Comparison of ENCODE assay signal across 9 mouse cellular contexts in the genomic region with DNA sequence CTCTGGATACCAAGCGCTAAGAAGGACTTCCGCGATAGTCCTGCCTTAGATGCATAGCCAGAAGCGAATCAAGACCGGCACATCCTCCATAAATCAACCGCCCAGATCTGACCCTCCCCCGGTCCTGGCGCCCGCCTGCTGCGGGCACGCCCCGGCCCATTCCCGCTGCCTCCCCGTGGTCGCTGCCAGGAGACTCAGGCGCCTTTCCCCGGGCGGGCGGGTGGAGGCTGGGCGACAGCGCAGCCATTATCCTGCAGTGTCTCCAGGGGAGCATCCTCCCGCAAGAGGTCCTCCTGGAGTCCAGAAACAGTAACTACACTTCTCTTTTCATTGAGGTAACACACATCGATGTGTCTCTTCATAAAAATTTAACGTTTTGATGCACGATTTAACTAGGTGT. TPM values are rescaled to one million over a fixed set of nuclear protein-coding genes. Genes with fewer than 3 reads are reported as not detected.
A peak's percentile ranks its signal among the peaks of the same experiment; 100 is the strongest.
DNase-seq lines count a peak whose midpoint lies in the region; ATAC-seq and TF ChIP-seq lines count a peak whose summit lies in the region.
"Had no signal": no experiment of that assay in that cellular context is flagged by ENCODE, and none has a peak within 500 bp of the region (broad histone marks: within the 10 kb centered on the region; RNA-seq: fewer than 3 reads in every experiment).

No protein-coding gene starts in this region.

- no peak for TF ChIP-seq POLR2A in cerebellum, adult 2 months (IDR thresholded peaks at IDR 0.05; ENCODE audit: borderline replicate concordance, insufficient read depth, low read length)
- no peak for TF ChIP-seq POLR2A in testis, adult 2 months (IDR thresholded peaks at IDR 0.05; ENCODE audit: control insufficient read depth, low read depth, low read length)

- intact Hi-C loops in heart, postnatal 36 days (cut with DNase I), result loop anchor here (5.0 kb wide), 1 partner anchor 54 kb away; no protein-coding TSS in a partner anchor

- H3K27me3 ChIP-seq in cerebellum, adult 2 months (ENCODE audit: control insufficient read depth, insufficient read depth, low read length), result no peaks in the 10 kb centered on the region
- no peaks in the 10 kb centered on the region for H3K27me3 ChIP-seq in forebrain, embryonic 16.5 days (replicated peaks; ENCODE audit: control insufficient read depth, insufficient read depth, low read length)
- no peaks in the 10 kb centered on the region for H3K27me3 ChIP-seq in neural tube, embryonic 13.5 days
- no peaks in the 10 kb centered on the region for H3K27me3 ChIP-seq in testis, adult 2 months (ENCODE audit: control insufficient read depth, insufficient read depth, low read length)
- H3K27me3 ChIP-seq: Patski had no signal

- H3K9ac ChIP-seq in forebrain, embryonic 16.5 days (replicated peaks; ENCODE audit: low read depth, low read length), result peak overlapping the region; percentile 58
- peak overlapping the region; percentile 66 for H3K9ac ChIP-seq in neural tube, embryonic 13.5 days

- H3K4me2 ChIP-seq in forebrain, embryonic 16.5 days (ENCODE audit: low read length), result peak overlapping the region; percentile 61
- peak overlapping the region; percentile 59 for H3K4me2 ChIP-seq in neural tube, embryonic 13.5 days

- H3K36me3 ChIP-seq in forebrain, embryonic 16.5 days (ENCODE audit: control insufficient read depth, insufficient read depth), result no peaks in the 10 kb centered on the region
- H3K36me3 ChIP-seq in neural tube, embryonic 13.5 days, result no peaks in the 10 kb centered on the region
- no peaks in the 10 kb centered on the region for H3K36me3 ChIP-seq in testis, adult 2 months (ENCODE audit: control insufficient read depth, insufficient read depth, low read length)

- peak; percentile 71 for DNase-seq in ES-CJ7 (ENCODE audit: low read depth, low spot score)
- peak; percentile 33 for DNase-seq in cerebellum, adult 2 months
- peak; percentile 46 to 54 for DNase-seq in heart, postnatal 36 days
- DNase-seq in layer of hippocampus, adult 11-12 months (ENCODE audit: low spot score), result peak; percentile 21
- DNase-seq in lung, adult 18-20 months, result peak; percentile 79 to 84

- no peaks in the 10 kb centered on the region for H3K4me1 ChIP-seq in cerebellum, adult 2 months (ENCODE audit: control insufficient read depth, insufficient read depth, low read length)
- 0 out of 2 replicates have a peak, but pooled peaks cover 5% of the 10 kb centered on the region for H3K4me1 ChIP-seq in forebrain, embryonic 16.5 days (replicated peaks; ENCODE audit: control insufficient read depth, insufficient read depth, low read length)
- H3K4me1 ChIP-seq in neural tube, embryonic 13.5 days (replicated peaks), result peaks cover 9% of the 10 kb centered on the region; the same call in 1 of the 2 replicates
- H3K4me1 ChIP-seq in testis, adult 2 months (ENCODE audit: control insufficient read depth, insufficient read depth, low read length), result peaks cover 2% of the 10 kb centered on the region

- H3K27ac ChIP-seq in cerebellum, adult 2 months (ENCODE audit: insufficient read depth, low read length), result no peak overlapping the region
- no peak overlapping the region for H3K27ac ChIP-seq in forebrain, embryonic 16.5 days (ENCODE audit: low read length)
- H3K27ac ChIP-seq in neural tube, embryonic 13.5 days (replicated peaks), result no peak overlapping the region
- H3K27ac ChIP-seq in testis, adult 2 months (ENCODE audit: control insufficient read depth, insufficient read depth, low read depth, low read length), result no peak overlapping the region

- H3K4me3 ChIP-seq in cerebellum, adult 2 months (replicated peaks; ENCODE audit: insufficient read depth, low read depth, low read length), result peak overlapping the region; percentile 42
- H3K4me3 ChIP-seq in forebrain, embryonic 16.5 days (replicated peaks; ENCODE audit: low read length), result peak overlapping the region; percentile 48
- peak overlapping the region; percentile 37 for H3K4me3 ChIP-seq in neural tube, embryonic 13.5 days
- peak overlapping the region; percentile 35 for H3K4me3 ChIP-seq in testis, adult 2 months (ENCODE audit: control insufficient read depth, low read depth, low read length)

- ATAC-seq in forebrain, embryonic 16.5 days, result peak; percentile 49; the same call in 1 of the 2 replicates
- peak; percentile 56; the same call in 1 of the 2 replicates for ATAC-seq in neural tube, embryonic 13.5 days (ENCODE audit: low read depth)
- ATAC-seq: Patski had no signal

- WGBS in cerebellum, adult 2 months, result 4% methylated on average over 25 of the region's 25 CpGs
- 4% methylated on average over 25 of the region's 25 CpGs for WGBS in forebrain, embryonic 16.5 days
- 2% methylated on average over 25 of the region's 25 CpGs for WGBS in neural tube, embryonic 13.5 days

- H3K9me3 ChIP-seq in forebrain, embryonic 16.5 days (ENCODE audit: control insufficient read depth, low read length), result no peaks in the 10 kb centered on the region
- H3K9me3 ChIP-seq in neural tube, embryonic 13.5 days, result no peaks in the 10 kb centered on the region

- TF ChIP-seq CTCF in cerebellum, adult 2 months (IDR thresholded peaks at IDR 0.05; ENCODE audit: borderline replicate concordance, insufficient read depth, low read depth, low read length), result peak; percentile 51; the same call in 1 of the 2 replicates
- TF ChIP-seq CTCF in testis, adult 2 months (IDR thresholded peaks at IDR 0.05; ENCODE audit: control insufficient read depth, insufficient read depth, insufficient replicate concordance, low read depth, low read length), result no peak; the same call in 1 of the 2 replicates

RNA-seq across cellular contexts. Expression of a gene that starts 28.5 kb away (rescaled TPM):
- 10.6 and 12.9 TPM in 2 replicates for polyA plus RNA-seq in cerebellum, adult 2 months (2012; rRNA removed)
- 17.8 and 18.6 TPM in 2 replicates for polyA plus RNA-seq in forebrain, embryonic 16.5 days (2015; fragmentation: Nextera tagmentation; extraction: Ambion mirVana)
- total RNA-seq in heart, postnatal 36 days (2021), result 1 to 10 TPM; 3.3 to 4.1 TPM
- polyA plus RNA-seq in neural tube, embryonic 13.5 days (2015; fragmentation: Nextera tagmentation; extraction: Ambion mirVana), result 18.5 and 20.4 TPM in 2 replicates
- 4.6 and 5.6 TPM in 2 replicates for polyA plus RNA-seq in testis, adult 2 months (2012; rRNA removed)

RNA-seq across cellular contexts. Expression of a gene that starts 34.2 kb away (rescaled TPM):
- 2.1 and 2.2 TPM in 2 replicates for polyA plus RNA-seq in cerebellum, adult 2 months (2012; rRNA removed)
- polyA plus RNA-seq in forebrain, embryonic 16.5 days (2015; fragmentation: Nextera tagmentation; extraction: Ambion mirVana), result 7.4 and 9.9 TPM in 2 replicates
- total RNA-seq in heart, postnatal 36 days (2021), result not detected
- polyA plus RNA-seq in neural tube, embryonic 13.5 days (2015; fragmentation: Nextera tagmentation; extraction: Ambion mirVana), result 10.7 and 11.1 TPM in 2 replicates
- polyA plus RNA-seq in testis, adult 2 months (2012; rRNA removed), result 1.0 and 1.3 TPM in 2 replicates

RNA-seq across cellular contexts. Expression of a gene that starts 54.9 kb away (rescaled TPM):
- polyA plus RNA-seq in cerebellum, adult 2 months (2012; rRNA removed), result 33.9 and 37.3 TPM in 2 replicates
- polyA plus RNA-seq in forebrain, embryonic 16.5 days (2015; fragmentation: Nextera tagmentation; extraction: Ambion mirVana), result 43.7 and 46.8 TPM in 2 replicates
- total RNA-seq in heart, postnatal 36 days (2021), result 10 to 100 TPM; 50.3 to 53.8 TPM
- polyA plus RNA-seq in neural tube, embryonic 13.5 days (2015; fragmentation: Nextera tagmentation; extraction: Ambion mirVana), result 34.8 and 38.1 TPM in 2 replicates
- 35.5 and 38.2 TPM in 2 replicates for polyA plus RNA-seq in testis, adult 2 months (2012; rRNA removed)

Comparison
In these comparisons a context has a peak if more than half of its experiments do, and no peak if none do; other contexts are left out.
1. DNase-seq: peak in every context shown above with its lines; median percentile 82 in lung, adult 18-20 months; 71 in ES-CJ7; 50 in heart, postnatal 36 days; 33 in cerebellum, adult 2 months; 21 in layer of hippocampus, adult 11-12 months.